Mouse (Mus musculus) limb, embryonic 11.5 days (tissue): ENCODE measurements around the gene Rhod. TPM values are rescaled to one million over a fixed set of nuclear protein-coding genes. Genes with fewer than 3 reads are reported as not detected.
"Not testable (repeated sequence)": the region's sequence is repeated elsewhere in the genome, so short reads cannot be mapped to it uniquely, and the experiment has no call there.

ENCODE experiments used
- ATAC-seq: fragments of 200-750 bp; cut with Nextera tagmentation; 2 replicates; pipeline ENCODE4 v1.8.0; 2017; ENCODE audit warnings: low read depth; ENCODE audit not compliant: insufficient number of reproducible peaks, low FRiP score, low TSS enrichment
- DNase-seq: peaks from one replicate; pipeline ENCODE4 v3.0.0-alpha.2; 2015; ENCODE audit warnings: low spot score
- H3K27ac ChIP-seq: fragments of 300-500 bp; sonication (generic); replicated peaks from 2 replicates; pipeline ENCODE4 v1.5.1; 2014; ENCODE audit warnings: low read depth, mild to moderate bottlenecking, low read length
- H3K27me3 ChIP-seq: fragments of 300-500 bp; sonication (generic); 2 replicates; pipeline ENCODE4 v1.6.1; 2014; ENCODE audit warnings: mild to moderate bottlenecking, low read length, mixed read lengths; ENCODE audit not compliant: control insufficient read depth, insufficient read depth
- H3K36me3 ChIP-seq: fragments of 300-500 bp; sonication (generic); 2 replicates; pipeline ENCODE4 v1.6.1; 2014; ENCODE audit warnings: mild to moderate bottlenecking, low read length, moderate library complexity, mixed read lengths; ENCODE audit not compliant: control insufficient read depth, insufficient read depth
- H3K4me1 ChIP-seq: fragments of 300-500 bp; sonication (generic); 2 replicates; pipeline ENCODE4 v1.6.1; 2014; ENCODE audit warnings: low read length, mixed read lengths; ENCODE audit not compliant: control insufficient read depth, insufficient read depth
- H3K4me2 ChIP-seq: fragments of 300-500 bp; sonication (generic); 2 replicates; pipeline ENCODE4 v1.6.1; 2014; ENCODE audit warnings: low read depth, mild to moderate bottlenecking, moderate library complexity; ENCODE audit not compliant: severe bottlenecking
- H3K4me3 ChIP-seq: fragments of 300-500 bp; sonication (generic); 2 replicates; pipeline ENCODE4 v1.5.1; 2014; ENCODE audit warnings: low read depth, low read length
- H3K9ac ChIP-seq: fragments of 300-500 bp; sonication (generic); 2 replicates; pipeline ENCODE4 v1.6.1; 2014; ENCODE audit warnings: mild to moderate bottlenecking, low read length
- H3K9me3 ChIP-seq: fragments of 300-500 bp; sonication (generic); 2 replicates; pipeline ENCODE4 v1.6.1; 2016; ENCODE audit warnings: low read length; ENCODE audit not compliant: control insufficient read depth
- whole genome bisulfite sequencing: fragments of 180-500 bp; shearing (Covaris S2); extraction: QIAGEN DNeasy Blood & Tissue Kit; methylation state at CpG from one replicate; pipeline ENCODE4 v1.1.7; 2014; 5-methylcytosine and 5-hydroxymethylcytosine counted together
- polyA plus RNA-seq: library from polyadenylated mRNA; unstranded; fragments of >200 nt; fragmentation: Nextera tagmentation; extraction: Ambion mirVana; gene quantifications from 2 replicates; pipeline ENCODE4 v1.2.1, GENCODE M21; 2014

Gene Rhod
- polyA plus RNA-seq, 1 experiment from 2014 or later, result 37.3 TPM

GRCm38 (mm10) chr19:4455071-4455800 is 16.0 kb upstream of the Rhod start:
- no peaks in the 10 kb centered on the region for H3K9me3 ChIP-seq
- no peak for ATAC-seq
- H3K4me3 ChIP-seq, result no peak overlapping the region
- H3K27ac ChIP-seq, result no peak overlapping the region
- 0 out of 2 replicates have a peak, but pooled peaks cover 2% of the 10 kb centered on the region for H3K4me1 ChIP-seq
- H3K9ac ChIP-seq, result no peak overlapping the region
- 86% methylated on average over 15 of the region's 15 CpGs for WGBS
- DNase-seq, result no peak
- no peak overlapping the region for H3K4me2 ChIP-seq
- H3K36me3 ChIP-seq, result no peaks in the 10 kb centered on the region
- no peaks in the 10 kb centered on the region for H3K27me3 ChIP-seq

- not testable (repeated sequence) for H3K4me1 ChIP-seq, ATAC-seq, H3K36me3 ChIP-seq, DNase-seq, H3K27me3 ChIP-seq, H3K4me2 ChIP-seq, H3K27ac ChIP-seq, H3K4me3 ChIP-seq, H3K9ac ChIP-seq, H3K9me3 ChIP-seq
- WGBS, result 18% methylated on average over 1 of the region's 1 CpGs
Observed at GRCm38 (mm10) chr19:4454040-4454439, 14.8 kb upstream of the Rhod start.

- no peaks in the 10 kb centered on the region for H3K27me3 ChIP-seq
- ATAC-seq (no peak), DNase-seq (no peak)
- no peak overlapping the region for H3K4me3 ChIP-seq
- H3K9ac ChIP-seq, result no peak overlapping the region
- H3K9me3 ChIP-seq, result no peaks in the 10 kb centered on the region
- no peak overlapping the region for H3K4me2 ChIP-seq
- H3K4me1 ChIP-seq, result 0 out of 2 replicates have a peak, but pooled peaks cover 2% of the 10 kb centered on the region
- no peaks in the 10 kb centered on the region for H3K36me3 ChIP-seq
- H3K27ac ChIP-seq, result no peak overlapping the region
- WGBS, result 52% methylated on average over 4 of the region's 4 CpGs
Observed at GRCm38 (mm10) chr19:4452525-4452924, 13.3 kb upstream of the Rhod start.

GRCm38 (mm10) chr19:4451965-4452364 is 12.7 kb upstream of the Rhod start:
- Histone ChIP-seq H3K27me3 (no peaks in the 10 kb centered on the region), H3K27ac (no peak overlapping the region), H3K4me3 (no peak overlapping the region), H3K9me3 (no peaks in the 10 kb centered on the region), H3K4me2 (no peak overlapping the region), H3K9ac (no peak overlapping the region), H3K36me3 (no peaks in the 10 kb centered on the region), H3K4me1 (0 out of 2 replicates have a peak, but pooled peaks cover 2% of the 10 kb centered on the region)
- DNase-seq, result no peak
- ATAC-seq, result no peak
- WGBS, result 29% methylated on average over 5 of the region's 5 CpGs

- no peak for DNase-seq
- Histone ChIP-seq H3K36me3 (no peaks in the 10 kb centered on the region), H3K9me3 (no peaks in the 10 kb centered on the region), H3K4me2 (no peak overlapping the region), H3K4me1 (0 out of 2 replicates have a peak, but pooled peaks cover 2% of the 10 kb centered on the region), H3K9ac (no peak overlapping the region), H3K4me3 (no peak overlapping the region), H3K27ac (no peak overlapping the region), H3K27me3 (no peaks in the 10 kb centered on the region)
- 66% methylated on average over 8 of the region's 8 CpGs for WGBS
- no peak for ATAC-seq
Observed at GRCm38 (mm10) chr19:4451098-4451497, 11.9 kb upstream of the Rhod start.

- H3K4me1 ChIP-seq, result 0 out of 2 replicates have a peak, but pooled peaks cover 2% of the 10 kb centered on the region
- no peaks in the 10 kb centered on the region for H3K9me3 ChIP-seq
- DNase-seq (no peak), ATAC-seq (no peak)
- H3K4me3 ChIP-seq, result no peak overlapping the region
- 69% methylated on average over 5 of the region's 5 CpGs for WGBS
- no peaks in the 10 kb centered on the region for H3K36me3 ChIP-seq
- no peak overlapping the region for H3K9ac ChIP-seq
- H3K27me3 ChIP-seq, result no peaks in the 10 kb centered on the region
- H3K27ac ChIP-seq, result no peak overlapping the region
- H3K4me2 ChIP-seq, result no peak overlapping the region
Observed at GRCm38 (mm10) chr19:4450666-4451065, 11.4 kb upstream of the Rhod start.

- DNase-seq (no peak), ATAC-seq (no peak)
- Histone ChIP-seq H3K4me3 (no peak overlapping the region), H3K9ac (no peak overlapping the region), H3K27ac (no peak overlapping the region), H3K4me1 (0 out of 2 replicates have a peak, but pooled peaks cover 2% of the 10 kb centered on the region), H3K27me3 (no peaks in the 10 kb centered on the region), H3K4me2 (no peak overlapping the region), H3K9me3 (no peaks in the 10 kb centered on the region), H3K36me3 (no peaks in the 10 kb centered on the region)
- 97% methylated on average over 9 of the region's 9 CpGs for WGBS
Observed at GRCm38 (mm10) chr19:4449230-4449629, 10.0 kb upstream of the Rhod start.

- 82% methylated on average over 9 of the region's 9 CpGs for WGBS
Observed at GRCm38 (mm10) chr19:4447445-4447844, 8.2 kb upstream of the Rhod start.

More at GRCm38 (mm10) chr19:4447445-4447844, 8.2 kb upstream of the Rhod start:
- H3K4me2 ChIP-seq, result no peak overlapping the region
- ATAC-seq (no peak), DNase-seq (no peak)
- no peak overlapping the region for H3K9ac ChIP-seq
- no peaks in the 10 kb centered on the region for H3K36me3 ChIP-seq
- H3K27ac ChIP-seq, result no peak overlapping the region
- 0 out of 2 replicates have a peak, but pooled peaks cover 2% of the 10 kb centered on the region for H3K4me1 ChIP-seq
- H3K4me3 ChIP-seq, result no peak overlapping the region
- H3K9me3 ChIP-seq, result no peaks in the 10 kb centered on the region
- no peaks in the 10 kb centered on the region for H3K27me3 ChIP-seq
